ENCODE assay signal across 25 mouse cellular contexts in the genomic region with DNA sequence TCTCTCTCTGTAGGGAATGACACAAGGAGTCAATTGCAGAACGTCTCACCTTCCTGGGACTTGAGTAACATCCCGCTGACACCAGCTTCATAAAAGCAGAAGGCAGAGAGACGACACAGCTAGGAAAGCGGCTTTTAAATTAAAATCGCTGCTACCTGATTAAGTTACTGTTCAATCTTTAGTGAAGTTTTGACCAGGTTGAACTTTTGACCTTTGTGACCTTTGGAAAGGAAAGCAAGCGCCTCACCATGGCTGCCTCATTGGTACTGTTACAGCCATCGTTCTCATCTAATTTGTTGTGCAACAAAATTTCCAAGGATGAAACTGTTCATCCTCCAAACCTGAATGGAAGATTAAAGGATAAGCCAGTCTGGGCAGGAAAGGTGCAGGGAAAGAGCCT.
"Had no signal": no experiment of that assay in that cellular context is flagged by ENCODE, and none has a peak within 500 bp of the region (broad histone marks: within the 10 kb centered on the region; RNA-seq: fewer than 3 reads in every experiment).

No protein-coding gene starts in this region.

- H3K4me2 ChIP-seq: forebrain, embryonic 15.5 days; heart, embryonic 12.5 days; hindbrain, embryonic 12.5 days; hindbrain, embryonic 14.5 days; intestine, embryonic 15.5 days; kidney, embryonic 15.5 days; limb, embryonic 13.5 days; limb, embryonic 15.5 days; liver, embryonic 11.5 days had no signal

- H3K9ac ChIP-seq: forebrain, embryonic 15.5 days; forebrain, postnatal 0 days; heart, embryonic 12.5 days; hindbrain, embryonic 12.5 days; hindbrain, embryonic 14.5 days; intestine, embryonic 15.5 days; kidney, embryonic 15.5 days; limb, embryonic 13.5 days; limb, embryonic 15.5 days; liver, embryonic 14.5 days had no signal

- H3K27me3 ChIP-seq: forebrain, embryonic 15.5 days; heart, embryonic 12.5 days; hindbrain, embryonic 12.5 days; intestine, embryonic 15.5 days; kidney, embryonic 15.5 days; limb, embryonic 13.5 days; limb, embryonic 15.5 days had no signal

- H3K27ac ChIP-seq: forebrain, embryonic 15.5 days; heart, embryonic 10.5 days; hindbrain, embryonic 10.5 days; hindbrain, embryonic 12.5 days; hindbrain, embryonic 14.5 days; intestine, embryonic 15.5 days; kidney, embryonic 15.5 days; kidney, postnatal 0 days; layer of hippocampus, adult 2 months; left cerebral cortex, adult 2 months; limb, embryonic 13.5 days; liver, embryonic 14.5 days had no signal

- H3K9me3 ChIP-seq: forebrain, embryonic 15.5 days; heart, embryonic 10.5 days; intestine, embryonic 15.5 days; kidney, embryonic 15.5 days; limb, embryonic 13.5 days; limb, embryonic 15.5 days had no signal

- DNase-seq: forebrain, postnatal 0 days; gastrocnemius, postnatal 14 days; heart, adult 18-20 months; heart, postnatal 10 days; heart, postnatal 4 days; kidney, postnatal 14 days; left cerebral cortex, postnatal 4 days had no signal

- ATAC-seq: forebrain, embryonic 15.5 days; forebrain, postnatal 0 days; hindbrain, embryonic 16.5 days; inflammation-experienced regulatory T-cells, adult 6 months; intestine, embryonic 15.5 days; intestine, postnatal 0 days had no signal

- H3K4me3 ChIP-seq: forebrain, embryonic 15.5 days; heart, embryonic 10.5 days; heart, embryonic 12.5 days; hindbrain, embryonic 10.5 days; hindbrain, embryonic 12.5 days; intestine, embryonic 15.5 days; kidney, embryonic 15.5 days; layer of hippocampus, adult 2 months; left cerebral cortex, adult 2 months; limb, embryonic 13.5 days; limb, embryonic 15.5 days had no signal

- H3K36me3 ChIP-seq: forebrain, embryonic 15.5 days; heart, embryonic 10.5 days; hindbrain, embryonic 12.5 days; intestine, embryonic 15.5 days; limb, embryonic 15.5 days had no signal

- H3K4me1 ChIP-seq: heart, embryonic 10.5 days; heart, embryonic 12.5 days; intestine, embryonic 15.5 days; kidney, embryonic 15.5 days; limb, embryonic 13.5 days; limb, embryonic 15.5 days had no signal
